Mouse (Mus musculus) kidney, embryonic 14.5 days (tissue): ENCODE measurements around the gene Calhm4. TPM values are rescaled to one million over a fixed set of nuclear protein-coding genes. Genes with fewer than 3 reads are reported as not detected.
A peak's percentile ranks its signal among the peaks of the same experiment; 100 is the strongest.

Experiments used
- ATAC-seq: fragments of 200-750 bp; cut with Nextera tagmentation; 2 replicates; pipeline ENCODE4 v1.8.0; 2017; ENCODE audit warnings: moderate number of reproducible peaks, mild to moderate bottlenecking, moderate TSS enrichment, moderate library complexity; ENCODE audit not compliant: low FRiP score, low TSS enrichment
- H3K27ac ChIP-seq: fragments of 300-500 bp; sonication (generic); 2 replicates; pipeline ENCODE4 v1.5.1; 2014; ENCODE audit warnings: low read depth, mild to moderate bottlenecking, low read length, moderate library complexity, mixed read lengths
- H3K27me3 ChIP-seq: fragments of 300-500 bp; sonication (generic); 2 replicates; pipeline ENCODE4 v1.6.1; 2014; ENCODE audit warnings: mild to moderate bottlenecking, low read length; ENCODE audit not compliant: control insufficient read depth, insufficient read depth
- H3K36me3 ChIP-seq: fragments of 300-500 bp; sonication (generic); 2 replicates; pipeline ENCODE4 v1.6.1; 2014; ENCODE audit warnings: low read length, mixed read lengths; ENCODE audit not compliant: control insufficient read depth, insufficient read depth
- H3K4me1 ChIP-seq: fragments of 300-500 bp; sonication (generic); 2 replicates; pipeline ENCODE4 v1.6.1; 2014; ENCODE audit warnings: low read length, mixed read lengths; ENCODE audit not compliant: control insufficient read depth, insufficient read depth
- H3K4me2 ChIP-seq: fragments of 300-500 bp; sonication (generic); replicated peaks from 2 replicates; pipeline ENCODE4 v1.6.1; 2014; ENCODE audit warnings: low read depth, mild to moderate bottlenecking, low read length
- H3K4me3 ChIP-seq: fragments of 300-500 bp; sonication (generic); 2 replicates; pipeline ENCODE4 v1.5.1; 2014; ENCODE audit warnings: mild to moderate bottlenecking, low read length
- H3K9ac ChIP-seq: fragments of 300-500 bp; sonication (generic); 2 replicates; pipeline ENCODE4 v1.6.1; 2014; ENCODE audit warnings: low read depth, mild to moderate bottlenecking, low read length, moderate library complexity
- H3K9me3 ChIP-seq: fragments of 300-500 bp; sonication (generic); 2 replicates; pipeline ENCODE4 v1.6.1; 2016; ENCODE audit warnings: low read length; ENCODE audit not compliant: control insufficient read depth
- WGBS: fragments of 180-500 bp; shearing (Covaris S2); extraction: QIAGEN DNeasy Blood & Tissue Kit; methylation state at CpG from one replicate; pipeline ENCODE4 v1.1.7; 2014; 5-methylcytosine and 5-hydroxymethylcytosine counted together
- polyA plus RNA-seq: library from polyadenylated mRNA; unstranded; fragments of >200 nt; fragmentation: Nextera tagmentation; extraction: Ambion mirVana; gene quantifications from 2 replicates; pipeline ENCODE4 v1.2.1, GENCODE M21; 2014

The Calhm4 gene
- polyA plus RNA-seq, 1 experiment from 2014 or later = not detected

DNA sequence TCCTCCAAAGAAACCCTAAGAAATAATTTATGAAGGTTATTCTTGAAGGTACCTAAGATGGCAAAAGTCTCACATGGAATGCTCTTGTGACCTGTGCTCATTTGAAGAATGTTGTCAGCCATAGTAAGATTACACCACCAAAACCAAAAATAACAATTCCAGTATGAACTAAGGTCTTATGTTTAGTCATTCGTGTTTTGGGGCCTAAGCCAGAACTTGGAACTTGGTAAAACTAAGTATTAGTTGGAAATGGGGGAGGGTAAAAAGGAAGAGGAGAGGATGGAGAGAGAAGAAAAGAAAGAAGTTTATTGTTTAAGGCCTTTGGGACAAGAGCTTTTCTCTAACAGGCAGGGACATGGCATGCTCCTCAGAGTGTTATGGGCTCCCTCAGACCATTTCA is 25.5 kb upstream of the Calhm4 start:
- no peak overlapping the region for H3K4me3 ChIP-seq
- no peak for ATAC-seq
- 83% methylated on average over 1 of the region's 1 CpGs for WGBS
- no peak overlapping the region for H3K4me2 ChIP-seq
- H3K36me3 ChIP-seq = no peaks in the 10 kb centered on the region
- H3K9ac ChIP-seq = no peak overlapping the region
- H3K27ac ChIP-seq = no peak overlapping the region
- no peaks in the 10 kb centered on the region for H3K27me3 ChIP-seq
- no peaks in the 10 kb centered on the region for H3K9me3 ChIP-seq
- H3K4me1 ChIP-seq = no peaks in the 10 kb centered on the region

DNA sequence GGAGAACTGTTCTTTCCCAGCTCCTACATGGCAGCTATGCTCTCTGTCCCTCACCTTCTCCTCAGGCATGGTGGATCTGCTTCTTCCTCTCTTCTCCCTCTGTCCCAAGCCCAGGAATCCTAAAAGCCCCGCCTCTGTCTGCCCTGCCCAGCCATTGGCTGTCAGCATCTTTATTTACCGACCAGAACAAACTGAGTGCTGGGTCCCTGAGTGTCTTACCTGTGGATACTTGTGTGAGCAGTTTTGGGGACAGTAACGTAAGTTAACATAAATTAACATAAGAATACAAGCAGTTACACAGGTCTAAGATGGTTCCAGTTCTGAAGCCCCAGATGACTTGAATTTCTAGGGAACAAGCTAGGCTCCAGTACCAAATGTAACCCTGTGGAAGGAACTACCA is 22.5 kb upstream of the Calhm4 start:
- WGBS = 48% methylated on average over 3 of the region's 3 CpGs
- Histone ChIP-seq H3K36me3 (no peaks in the 10 kb centered on the region), H3K9me3 (no peaks in the 10 kb centered on the region), H3K27ac (no peak overlapping the region), H3K4me2 (no peak overlapping the region), H3K4me1 (no peaks in the 10 kb centered on the region), H3K27me3 (no peaks in the 10 kb centered on the region), H3K9ac (no peak overlapping the region), H3K4me3 (no peak overlapping the region)
- ATAC-seq = no peak

DNA sequence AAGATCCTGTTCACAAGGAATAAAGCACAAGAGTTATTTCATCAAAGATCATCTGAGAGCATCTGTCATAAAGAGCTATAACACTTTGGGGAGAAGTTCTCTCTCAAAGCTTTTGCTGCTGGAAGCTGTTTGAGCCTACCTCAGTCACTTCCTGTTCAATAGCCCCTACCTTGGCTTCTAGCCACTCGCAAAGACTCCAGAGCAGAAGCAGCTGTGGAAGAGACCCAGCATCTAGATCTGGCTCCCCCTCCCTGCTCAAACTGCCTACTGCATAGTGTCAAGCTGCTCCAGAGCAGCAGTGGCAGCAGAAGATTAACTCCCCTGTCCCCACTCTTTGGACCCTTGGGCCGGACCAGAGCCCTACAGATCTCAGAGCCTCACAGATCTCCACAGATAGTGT is 9.9 kb upstream of the Calhm4 start:
- Histone ChIP-seq H3K9me3 (no peaks in the 10 kb centered on the region), H3K27ac (no peak overlapping the region), H3K4me3 (no peak overlapping the region), H3K4me2 (no peak overlapping the region), H3K27me3 (no peaks in the 10 kb centered on the region), H3K9ac (no peak overlapping the region), H3K36me3 (no peaks in the 10 kb centered on the region), H3K4me1 (no peaks in the 10 kb centered on the region)
- ATAC-seq = no peak
- WGBS = 89% methylated on average over 2 of the region's 2 CpGs

DNA sequence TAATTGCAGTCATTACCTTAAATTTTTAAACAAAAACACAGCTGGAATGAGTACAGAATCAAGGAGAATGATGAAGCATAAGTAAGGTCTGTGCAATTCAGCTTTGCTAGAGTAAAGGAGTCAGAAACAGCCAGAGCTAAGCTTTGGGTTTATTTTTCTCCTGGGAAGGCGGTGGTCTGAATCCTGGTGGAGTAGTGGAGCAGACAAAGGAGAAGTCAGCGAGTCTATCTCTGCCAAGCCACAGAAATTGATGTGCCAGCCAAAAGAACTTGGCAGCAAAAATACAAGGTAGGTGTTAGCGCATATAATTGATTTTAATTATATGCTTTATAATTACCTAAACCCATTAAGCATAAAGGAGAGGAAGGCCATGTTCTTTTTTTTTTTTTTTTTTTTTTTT is 6.7 kb downstream of the Calhm4 start, which contains the start of gene Trappc3l:
Gene Trappc3l, plus strand, starts transcription at position 197 of the 400 bp plus-strand sequence.
- no peak within 1 kb of the TSS for H3K9ac ChIP-seq
- no peaks in the 10 kb centered on the region for H3K27me3 ChIP-seq
- no peaks in the 10 kb centered on the region for H3K36me3 ChIP-seq
- no peaks in the 10 kb centered on the region for H3K9me3 ChIP-seq
- no peak within 1 kb of the TSS for H3K4me3 ChIP-seq
- no peaks in the 10 kb centered on the region for H3K4me1 ChIP-seq
- 82% methylated on average over 3 of the region's 3 CpGs for WGBS
- no peak within 1 kb of the TSS for H3K27ac ChIP-seq
- ATAC-seq = no peak
- H3K4me2 ChIP-seq = no peak within 1 kb of the TSS

DNA sequence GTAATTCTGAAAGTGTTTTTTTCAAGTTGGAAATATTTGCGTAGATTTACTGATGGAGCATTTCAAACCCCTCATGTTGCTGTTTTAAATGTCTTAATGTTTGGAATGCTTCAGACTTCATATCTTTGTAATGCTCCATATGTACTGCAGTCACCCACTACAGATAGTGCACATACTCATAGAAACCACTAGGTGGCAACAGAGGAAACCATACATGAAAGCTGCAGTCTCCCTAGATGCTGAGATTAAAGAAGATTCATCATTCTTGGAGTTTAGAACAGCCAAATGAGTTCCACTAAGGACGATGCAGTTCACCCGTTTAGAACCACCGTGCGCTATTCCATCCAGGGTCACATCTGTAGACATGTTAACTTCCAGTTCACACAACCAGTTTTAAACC is 7.5 kb downstream of the Calhm4 start:
- no peak overlapping the region for H3K27ac ChIP-seq
- H3K9ac ChIP-seq = no peak overlapping the region
- ATAC-seq = peak; percentile 69
- no peaks in the 10 kb centered on the region for H3K36me3 ChIP-seq
- WGBS = 11% methylated on average over 5 of the region's 5 CpGs
- H3K4me3 ChIP-seq = no peak overlapping the region
- no peak overlapping the region for H3K4me2 ChIP-seq
- H3K27me3 ChIP-seq = no peaks in the 10 kb centered on the region
- H3K9me3 ChIP-seq = no peaks in the 10 kb centered on the region
- H3K4me1 ChIP-seq = no peaks in the 10 kb centered on the region

DNA sequence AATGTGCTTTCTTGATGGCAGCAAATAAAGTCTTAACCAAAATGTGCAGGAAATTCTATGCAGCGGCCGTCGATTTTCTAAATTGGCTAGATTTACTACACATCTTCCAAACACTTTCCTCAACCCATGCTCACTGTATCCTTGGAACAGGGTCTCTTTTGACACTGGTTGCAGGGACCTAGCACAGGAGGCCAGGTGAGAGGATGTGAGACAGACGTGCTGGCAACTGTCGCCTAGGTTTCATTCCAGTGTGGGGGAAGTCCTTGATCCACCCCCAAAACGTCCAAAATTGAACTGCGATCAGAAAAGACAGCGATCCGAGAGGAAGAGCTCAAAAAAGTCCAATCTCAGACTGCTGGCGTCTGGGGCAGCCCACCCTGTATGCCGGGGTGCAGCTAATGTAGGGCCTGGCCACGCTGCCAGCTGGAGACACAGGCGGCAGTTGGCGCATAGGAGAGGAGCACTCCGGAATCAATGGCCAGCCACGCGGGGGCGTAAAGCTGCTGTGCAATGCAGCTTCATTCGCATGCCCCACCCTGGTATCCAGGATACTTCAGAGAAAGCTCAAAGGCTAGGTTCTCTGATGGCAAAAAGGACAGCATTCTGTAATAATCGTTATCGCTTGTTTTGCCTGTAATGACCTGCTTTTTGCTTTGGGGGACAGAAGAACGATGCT is 10.3 kb downstream of the Calhm4 start:
- Histone ChIP-seq H3K4me2 (peak overlapping the region; percentile 35; the same call in 1 of the 2 replicates), H3K4me3 (peak overlapping the region; percentile 9; the same call in 1 of the 2 replicates), H3K4me1 (no peaks in the 10 kb centered on the region), H3K36me3 (no peaks in the 10 kb centered on the region), H3K27me3 (no peaks in the 10 kb centered on the region), H3K27ac (no peak overlapping the region), H3K9ac (no peak overlapping the region), H3K9me3 (no peaks in the 10 kb centered on the region)
- 22% methylated on average over 22 of the region's 22 CpGs for WGBS
- ATAC-seq = peak; percentile 83

DNA sequence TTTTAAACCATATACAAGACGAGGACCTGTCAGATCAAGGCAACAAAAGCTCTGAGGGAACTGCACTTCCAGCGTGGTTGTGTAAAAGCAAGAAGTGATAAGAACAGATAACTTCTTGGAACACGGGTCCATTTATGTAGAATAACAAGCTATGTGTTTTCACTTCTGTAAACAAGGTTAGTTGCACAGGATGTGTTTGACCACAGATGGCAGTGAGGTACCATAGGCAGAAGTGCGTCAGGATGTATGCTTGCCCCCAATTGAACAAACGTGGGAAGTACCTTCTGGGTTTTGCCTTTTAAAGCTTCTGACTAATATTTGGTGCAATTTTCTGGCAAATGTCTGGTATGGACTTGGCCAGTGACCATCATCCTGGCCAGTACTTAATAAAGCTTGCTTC is 13.8 kb downstream of the Calhm4 start:
- WGBS = 83% methylated on average over 5 of the region's 5 CpGs
- Histone ChIP-seq H3K4me3 (no peak overlapping the region), H3K4me2 (no peak overlapping the region), H3K27ac (no peak overlapping the region), H3K4me1 (no peaks in the 10 kb centered on the region), H3K36me3 (no peaks in the 10 kb centered on the region), H3K27me3 (no peaks in the 10 kb centered on the region), H3K9me3 (no peaks in the 10 kb centered on the region), H3K9ac (no peak overlapping the region)
- no peak for ATAC-seq

DNA sequence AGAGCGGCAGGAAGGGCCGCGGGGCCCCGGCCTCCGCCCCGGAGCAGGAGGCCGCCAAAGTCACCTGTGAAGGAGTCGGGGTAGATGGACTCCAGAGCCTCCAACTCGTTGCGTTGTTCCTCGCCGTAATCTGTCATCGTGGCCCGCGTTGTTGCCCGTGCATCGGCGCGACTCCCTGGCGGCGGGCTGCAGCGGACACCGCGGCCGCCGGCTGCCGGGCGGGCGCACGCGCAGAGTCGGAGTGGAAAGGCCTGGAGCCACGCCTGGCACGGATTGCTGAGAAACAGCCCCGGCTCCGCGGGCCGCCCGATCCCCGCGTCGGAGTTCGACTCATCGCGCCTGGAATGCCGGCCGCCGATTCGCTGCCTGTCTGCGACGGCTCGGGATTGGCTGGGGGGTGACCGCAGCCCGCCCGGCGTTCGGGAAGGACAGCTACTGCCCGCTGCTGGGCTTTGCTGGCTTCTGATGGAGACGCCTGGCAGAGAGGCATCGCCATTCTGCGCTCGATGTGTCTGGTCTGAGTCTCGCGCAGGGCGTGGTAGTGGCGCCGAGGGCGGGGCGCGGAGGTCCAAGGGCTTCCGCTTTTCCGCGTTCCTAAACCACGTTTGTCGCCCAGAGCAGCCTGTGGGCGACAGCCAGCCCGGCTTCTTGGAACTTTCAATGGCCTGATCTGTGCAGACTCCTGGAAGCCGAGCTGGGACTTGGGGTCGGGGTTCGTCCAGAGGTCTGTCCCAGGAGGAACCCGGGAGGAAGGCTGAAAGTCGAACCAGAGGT is 24.6 kb downstream of the Calhm4 start, which contains the start of gene Rwdd1:
Gene Rwdd1, minus strand, starts transcription at position 323 of the 774 bp plus-strand sequence.
- no peaks in the 10 kb centered on the region for H3K27me3 ChIP-seq
- peak within 1 kb of the TSS; percentile 53 for H3K4me2 ChIP-seq
- H3K9me3 ChIP-seq = no peaks in the 10 kb centered on the region
- peaks cover 7% of the 10 kb centered on the region for H3K4me1 ChIP-seq
- H3K9ac ChIP-seq = peak within 1 kb of the TSS; percentile 90
- no peaks in the 10 kb centered on the region for H3K36me3 ChIP-seq
- peak within 1 kb of the TSS; percentile 77 for H3K4me3 ChIP-seq
- peak; percentile 100 for ATAC-seq
- peak within 1 kb of the TSS; percentile 92 for H3K27ac ChIP-seq
- WGBS = under 1% methylated on average over 64 of the region's 82 CpGs

DNA sequence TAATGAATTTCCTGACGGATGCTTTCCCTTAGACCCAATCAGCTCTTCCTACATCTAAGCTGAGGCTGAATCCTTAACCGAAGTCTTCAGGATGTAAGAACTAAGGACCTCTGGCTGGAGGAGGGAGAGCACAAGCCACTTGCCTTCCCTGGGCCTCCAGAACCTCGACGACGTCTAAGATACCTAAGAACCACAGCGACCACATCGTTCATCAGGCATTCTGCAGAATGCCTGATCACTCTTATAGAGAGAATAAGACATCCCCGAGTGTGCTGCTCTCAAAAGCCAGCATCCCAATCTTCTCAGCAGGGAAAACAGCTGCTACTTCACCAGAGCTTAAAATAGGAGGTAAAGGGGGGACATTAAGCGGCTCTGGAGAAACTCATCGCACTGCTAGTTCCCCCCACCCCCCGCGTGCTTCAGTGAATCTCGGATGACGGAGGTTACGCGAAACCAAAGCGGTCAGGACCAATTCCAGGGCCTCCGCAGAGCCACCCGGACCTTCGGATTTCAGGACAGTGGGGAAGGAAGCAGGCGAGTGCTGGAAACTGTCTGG is 25.3 kb downstream of the Calhm4 start:
- no peak for ATAC-seq
- Histone ChIP-seq H3K9me3 (no peaks in the 10 kb centered on the region), H3K4me3 (peak overlapping the region; percentile 77), H3K36me3 (no peaks in the 10 kb centered on the region), H3K27me3 (no peaks in the 10 kb centered on the region), H3K27ac (peak overlapping the region; percentile 92), H3K4me1 (peaks cover 7% of the 10 kb centered on the region), H3K9ac (peak overlapping the region; percentile 90), H3K4me2 (peak overlapping the region; percentile 53)
- WGBS = 0% methylated on average over 21 of the region's 21 CpGs
